Mouse (Mus musculus) mature B cell (primary cell): ENCODE data around the gene Iscu.
"Not testable (repeated sequence)": the region's sequence is repeated elsewhere in the genome, so short reads cannot be mapped to it uniquely, and the experiment has no call there.

ENCODE experiments used
- in situ Hi-C: fragments of 300-500 bp; cut with MboI; formaldehyde crosslinking; loops from 2 replicates; pipeline ENCODE4 v1.14.3; 2019

The Iscu gene

DNA sequence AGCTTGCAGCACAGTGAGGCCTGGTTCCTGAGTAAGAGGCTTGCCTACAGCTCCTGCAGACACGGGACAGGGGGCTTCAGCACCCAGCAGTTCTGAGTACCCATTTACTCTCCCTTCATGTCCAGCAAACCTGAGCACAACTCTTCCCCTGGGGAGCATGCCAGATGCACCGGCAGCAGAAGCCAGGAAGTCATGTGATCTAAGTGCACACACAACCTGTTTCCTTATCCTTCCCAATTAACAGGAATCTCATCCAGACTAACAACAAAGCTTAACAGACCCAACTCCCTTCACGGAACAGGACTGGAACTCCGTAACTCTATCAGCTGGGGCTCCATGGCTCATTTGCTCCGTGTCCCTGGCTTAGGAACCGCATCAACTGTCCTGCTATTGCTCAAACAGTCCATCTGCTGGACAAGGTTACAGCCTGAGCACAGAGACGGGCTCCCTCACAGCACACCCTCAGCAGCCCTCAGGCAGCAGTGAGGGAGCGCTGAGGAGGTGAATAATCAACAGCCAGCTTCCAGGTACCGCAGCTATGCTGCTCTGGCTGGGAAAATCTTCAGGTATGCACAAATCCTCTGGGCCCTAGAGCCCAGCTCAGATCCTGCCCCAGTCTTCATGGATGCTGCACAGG, 20.9 kb upstream of the Iscu start:
- in situ Hi-C loops, result no loop called here

DNA sequence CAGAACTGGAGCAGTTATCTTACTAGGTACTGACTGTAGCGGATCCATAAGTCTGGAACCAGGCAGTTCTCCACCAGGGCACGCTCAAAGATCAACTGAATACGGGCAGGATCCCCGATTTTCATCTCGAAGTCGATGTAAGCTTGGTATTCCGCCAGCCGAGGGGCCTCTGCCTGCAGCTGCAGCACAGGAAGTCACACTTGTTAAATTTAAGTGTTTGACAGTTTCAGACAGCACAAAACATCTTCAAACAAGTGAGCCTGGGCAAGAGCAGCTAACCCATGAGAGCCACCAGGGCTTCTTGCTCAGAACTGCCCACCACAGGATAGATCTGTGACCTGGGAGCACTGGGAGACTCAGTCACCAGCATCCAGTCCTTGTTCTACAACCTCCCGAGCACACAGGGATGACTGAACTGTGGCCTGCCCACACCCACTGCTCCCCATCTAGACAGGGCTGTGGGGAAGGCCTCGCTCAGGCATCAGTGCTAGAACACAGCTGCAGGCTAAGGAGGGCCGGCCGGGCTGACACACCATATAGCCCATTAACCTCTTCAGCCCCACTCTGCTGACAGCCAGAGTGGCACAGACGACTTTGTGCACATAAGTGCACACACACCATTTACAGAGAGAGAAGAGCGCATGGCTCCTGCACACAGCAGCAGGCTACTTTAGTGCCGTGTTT, 17.1 kb upstream of the Iscu start:
- in situ Hi-C loops, result no loop called here

DNA sequence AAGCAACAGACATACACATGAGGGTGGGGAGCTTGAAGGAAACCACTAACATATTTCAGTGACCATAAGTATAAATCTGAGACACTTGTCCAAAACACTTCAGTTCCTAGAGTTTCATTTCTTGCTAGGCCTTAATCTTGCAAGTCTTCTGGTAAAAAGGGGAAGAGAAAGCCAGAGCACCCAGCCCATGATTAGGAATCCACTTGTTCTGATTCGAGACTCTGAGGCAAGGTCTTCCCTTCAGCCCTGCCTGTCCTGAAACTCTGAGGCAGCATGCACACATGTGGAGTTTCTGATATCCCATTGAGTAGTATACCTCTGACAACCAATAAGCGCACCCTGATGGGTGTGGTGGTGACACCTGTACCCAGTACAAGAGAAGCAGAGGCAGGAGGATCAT, 11.0 kb upstream of the Iscu start:
- in situ Hi-C loops, result no loop called here

DNA sequence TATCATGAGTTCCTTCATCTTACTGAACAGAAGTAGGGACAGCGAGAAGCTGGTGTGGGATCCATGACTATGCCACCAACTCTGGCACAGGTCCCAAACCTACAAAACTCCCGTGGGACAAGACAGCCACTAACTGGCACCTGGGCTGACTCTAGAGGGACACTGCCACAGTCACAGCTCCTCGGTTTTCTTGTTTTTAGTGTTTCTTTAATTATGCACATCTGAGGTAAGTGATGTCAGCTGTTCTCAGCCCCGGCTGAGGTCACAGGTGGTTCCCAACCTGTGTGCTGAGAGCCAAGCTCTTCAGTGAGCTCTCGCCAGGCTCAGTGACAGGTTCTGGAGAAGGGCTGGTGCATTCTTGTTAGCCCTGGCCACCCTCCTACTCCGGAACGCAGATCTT, 8.1 kb upstream of the Iscu start:
- in situ Hi-C loops, result no loop called here

GRCm38 (mm10) chr5:113765641-113766526, 6.7 kb upstream of the Iscu start:
- in situ Hi-C loops, result no loop called here

GRCm38 (mm10) chr5:113768806-113769205, 3.7 kb upstream of the Iscu start:
- in situ Hi-C loops, result no loop called here

GRCm38 (mm10) chr5:113771213-113772162, 1.1 kb upstream of the Iscu start:
- in situ Hi-C loops, result loop anchor here (5.0 kb wide), 1 partner anchor 41 kb away; no protein-coding TSS in a partner anchor

DNA sequence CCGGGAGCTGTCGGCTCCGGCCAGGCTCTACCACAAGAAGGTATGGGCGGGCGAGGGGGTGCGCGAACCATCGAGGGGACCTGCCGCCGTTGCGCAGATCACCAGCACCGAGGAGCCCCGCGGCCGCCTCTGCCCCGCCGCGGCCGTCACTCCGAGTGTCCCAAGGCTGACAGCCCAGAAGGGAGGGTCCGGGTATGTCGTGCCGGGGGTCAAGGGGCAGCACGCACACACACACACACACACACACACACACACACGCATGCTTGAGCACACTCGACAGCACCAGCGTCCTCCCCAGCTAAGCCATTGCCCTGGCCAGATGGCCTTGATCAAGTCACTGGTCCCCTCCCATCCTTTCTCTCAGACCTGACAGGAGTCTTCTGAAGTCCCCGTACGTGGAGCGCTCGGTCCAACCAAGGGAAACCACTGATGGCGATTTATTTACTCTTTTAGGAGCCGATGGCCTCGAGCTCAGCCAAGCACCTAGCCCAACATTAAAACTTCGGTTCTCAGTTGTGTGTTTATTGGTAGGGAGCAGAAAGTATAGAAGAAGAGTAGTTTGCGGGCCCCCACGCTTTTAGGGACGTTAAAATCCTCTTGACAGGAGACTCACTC, 464 bp downstream of the Iscu start:
- in situ Hi-C loops, result loop anchor here (5.0 kb wide), 1 partner anchor 39 kb away; no protein-coding TSS in a partner anchor

DNA sequence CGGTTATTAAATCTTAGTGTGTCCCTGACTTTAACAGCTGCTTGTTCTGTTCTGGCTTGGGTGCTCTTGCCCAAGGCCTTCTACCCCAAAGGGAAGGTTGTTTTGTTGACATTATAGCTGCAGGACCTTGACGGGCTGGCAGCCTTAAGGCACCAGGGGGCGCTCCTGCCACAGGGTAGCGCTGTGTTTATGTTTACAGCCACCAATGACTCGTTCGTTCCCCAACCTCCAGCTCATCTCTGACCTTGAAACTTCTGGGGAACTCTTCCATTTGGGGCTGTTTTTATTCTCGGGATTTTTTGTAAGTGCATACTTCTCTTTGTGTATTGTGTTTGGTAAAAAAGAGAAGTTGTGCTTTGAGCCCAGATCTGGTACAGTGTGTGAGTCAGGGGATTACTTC, 1.1 kb downstream of the Iscu start:
- in situ Hi-C loops, result loop anchor here (5.0 kb wide), 1 partner anchor 39 kb away; no protein-coding TSS in a partner anchor

- in situ Hi-C loops, result no loop called here
Observed at GRCm38 (mm10) chr5:113775585-113775984, 3.0 kb downstream of the Iscu start.

GRCm38 (mm10) chr5:113776128-113776895, 3.8 kb downstream of the Iscu start:
- in situ Hi-C loops, result no loop called here

GRCm38 (mm10) chr5:113776896-113777226, 4.3 kb downstream of the Iscu start:
- in situ Hi-C loops, result no loop called here

DNA sequence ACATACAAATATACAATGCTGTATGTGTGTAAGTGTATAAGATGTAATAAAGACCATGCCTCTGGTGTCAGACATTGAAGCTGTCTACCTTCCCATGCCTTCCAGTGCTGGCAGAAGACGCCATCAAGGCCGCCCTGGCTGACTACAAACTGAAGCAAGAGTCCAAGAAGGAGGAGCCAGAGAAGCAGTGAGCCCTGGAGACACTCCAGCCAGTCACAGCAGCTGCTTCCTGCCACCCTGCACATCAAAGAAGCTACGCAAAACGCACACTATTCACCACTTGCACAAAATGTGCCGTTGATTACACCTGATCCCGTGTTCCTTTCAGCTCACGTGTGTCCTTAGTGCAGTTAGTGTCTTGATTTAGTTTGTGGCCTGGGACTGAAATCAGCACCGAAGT, 5.2 kb downstream of the Iscu start:
- in situ Hi-C loops, result not testable (repeated sequence)

GRCm38 (mm10) chr5:113779569-113779968, 7.0 kb downstream of the Iscu start:
- in situ Hi-C loops, result no loop called here

DNA sequence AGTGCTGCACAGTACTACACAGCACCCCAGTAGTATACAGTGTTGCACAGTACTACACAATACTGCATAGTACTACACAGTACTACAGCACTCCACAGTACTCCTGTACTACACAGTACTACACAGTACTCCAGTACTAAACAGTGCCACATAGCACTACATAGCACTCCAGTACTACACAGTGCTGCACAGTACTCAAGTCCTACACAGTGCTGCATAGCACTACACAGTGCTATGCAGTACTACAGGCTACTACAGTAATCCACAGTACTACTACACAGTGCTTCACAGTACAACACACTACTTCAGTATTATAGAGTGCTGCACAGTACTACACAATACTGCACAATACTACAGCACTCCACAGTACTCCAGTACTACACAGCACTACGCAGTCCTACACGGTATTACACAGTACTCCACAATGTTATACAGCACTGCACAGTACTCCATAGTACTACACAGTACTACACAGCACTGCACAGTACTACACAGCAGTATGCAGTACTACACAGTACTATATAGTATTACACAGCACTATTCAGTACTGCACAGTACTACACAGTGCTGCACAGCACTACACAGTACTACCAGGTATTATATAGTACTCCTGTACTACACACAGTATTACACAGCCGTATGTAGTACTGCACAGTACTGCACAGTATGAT, 7.7 kb downstream of the Iscu start:
- in situ Hi-C loops, result no loop called here

- in situ Hi-C loops, result no loop called here
Observed at GRCm38 (mm10) chr5:113780763-113781162, 8.2 kb downstream of the Iscu start.

- in situ Hi-C loops, result no loop called here
Observed at GRCm38 (mm10) chr5:113781254-113781653, 8.7 kb downstream of the Iscu start.

DNA sequence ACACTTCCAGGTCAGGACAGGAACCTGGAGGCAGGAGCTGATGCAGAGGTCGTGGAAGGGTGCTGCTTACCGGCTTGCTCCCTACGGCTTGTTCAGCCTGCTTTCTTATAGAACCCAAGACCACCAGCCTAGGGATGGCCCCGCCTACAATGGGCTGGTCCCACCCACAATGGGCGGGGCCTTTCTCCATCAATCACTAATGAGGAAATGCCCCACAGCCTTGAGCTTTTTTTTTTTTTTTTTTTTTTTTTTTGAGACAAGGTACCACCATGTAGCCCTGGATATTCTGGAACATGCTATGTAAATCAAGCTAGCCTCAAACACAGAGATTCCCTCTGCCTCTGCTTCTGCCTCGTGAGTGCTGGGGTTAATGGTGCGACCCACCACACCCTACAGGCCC, 9.3 kb downstream of the Iscu start:
- in situ Hi-C loops, result no loop called here

DNA sequence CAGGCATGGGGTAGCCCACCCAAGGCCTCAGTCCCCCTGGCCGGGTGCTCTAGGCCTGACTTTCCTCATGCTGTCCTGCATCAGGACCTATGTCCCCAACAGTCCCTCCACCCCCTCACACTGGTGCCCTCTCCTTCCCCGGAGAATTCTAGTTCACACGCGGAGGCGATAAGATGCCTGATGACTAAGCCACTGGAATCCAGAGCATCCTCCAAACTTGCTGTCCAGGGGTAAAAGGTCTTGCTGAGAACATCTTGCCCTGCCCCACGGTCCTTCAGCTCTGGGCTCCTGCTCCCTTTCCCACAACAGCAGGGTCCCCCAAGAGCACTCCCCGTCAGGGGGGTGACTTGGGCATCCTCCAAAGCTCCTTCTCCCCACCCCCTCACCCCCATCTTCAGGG, 10.1 kb downstream of the Iscu start:
- in situ Hi-C loops, result no loop called here

DNA sequence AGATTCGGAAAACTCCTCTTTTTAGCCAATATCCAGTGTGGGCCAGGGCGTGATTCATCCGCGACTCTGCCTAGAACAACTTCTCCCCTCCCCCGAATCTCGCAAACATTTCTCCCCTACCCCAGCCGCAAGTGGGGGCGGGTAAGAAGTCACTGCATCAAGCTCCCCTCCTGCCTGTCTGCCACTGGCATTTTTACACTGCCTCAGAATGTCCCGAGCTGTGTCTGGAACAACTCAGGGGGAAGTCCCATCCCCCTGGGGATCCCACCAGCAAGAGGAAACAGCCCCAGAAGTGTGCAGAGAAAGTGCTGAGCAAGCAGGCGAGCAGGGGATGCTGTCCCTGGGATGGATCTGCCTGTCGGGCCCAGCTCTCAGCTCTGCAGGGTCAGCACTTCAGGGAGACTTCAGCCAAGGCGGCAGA, 11.0 kb downstream of the Iscu start:
- in situ Hi-C loops, result no loop called here
